Mouse (Mus musculus) c-Kit-positive CD71-positive TER-119-negative erythroid progenitor cells, embryonic 14.5 days (primary cell): ENCODE data around the gene 1700025C18Rik.

Source experiments
- DNase-seq: peaks from one replicate; pipeline ENCODE4 v3.0.0-alpha.2; 2013; ENCODE audit warnings: low read depth

The 1700025C18Rik gene

DNA sequence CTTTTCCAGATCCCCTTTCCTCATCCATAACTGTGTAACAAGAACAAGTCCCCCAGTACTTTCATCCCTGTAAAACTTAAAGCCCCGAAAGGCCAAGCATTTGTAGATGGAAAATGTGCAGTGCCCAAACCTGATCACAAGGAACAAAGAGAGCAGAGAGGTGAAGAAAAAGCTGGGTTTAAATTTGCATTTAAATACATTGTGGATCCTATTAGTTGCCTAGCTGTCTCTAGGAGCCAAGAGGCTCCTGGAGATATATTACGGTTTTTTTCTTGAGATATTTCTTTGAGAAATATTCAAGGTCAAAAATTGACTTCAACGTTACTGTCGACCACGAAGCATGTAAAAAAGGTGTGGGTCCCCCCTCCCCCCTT, 55.5 kb downstream of the 1700025C18Rik start:
- DNase-seq = no peak

DNA sequence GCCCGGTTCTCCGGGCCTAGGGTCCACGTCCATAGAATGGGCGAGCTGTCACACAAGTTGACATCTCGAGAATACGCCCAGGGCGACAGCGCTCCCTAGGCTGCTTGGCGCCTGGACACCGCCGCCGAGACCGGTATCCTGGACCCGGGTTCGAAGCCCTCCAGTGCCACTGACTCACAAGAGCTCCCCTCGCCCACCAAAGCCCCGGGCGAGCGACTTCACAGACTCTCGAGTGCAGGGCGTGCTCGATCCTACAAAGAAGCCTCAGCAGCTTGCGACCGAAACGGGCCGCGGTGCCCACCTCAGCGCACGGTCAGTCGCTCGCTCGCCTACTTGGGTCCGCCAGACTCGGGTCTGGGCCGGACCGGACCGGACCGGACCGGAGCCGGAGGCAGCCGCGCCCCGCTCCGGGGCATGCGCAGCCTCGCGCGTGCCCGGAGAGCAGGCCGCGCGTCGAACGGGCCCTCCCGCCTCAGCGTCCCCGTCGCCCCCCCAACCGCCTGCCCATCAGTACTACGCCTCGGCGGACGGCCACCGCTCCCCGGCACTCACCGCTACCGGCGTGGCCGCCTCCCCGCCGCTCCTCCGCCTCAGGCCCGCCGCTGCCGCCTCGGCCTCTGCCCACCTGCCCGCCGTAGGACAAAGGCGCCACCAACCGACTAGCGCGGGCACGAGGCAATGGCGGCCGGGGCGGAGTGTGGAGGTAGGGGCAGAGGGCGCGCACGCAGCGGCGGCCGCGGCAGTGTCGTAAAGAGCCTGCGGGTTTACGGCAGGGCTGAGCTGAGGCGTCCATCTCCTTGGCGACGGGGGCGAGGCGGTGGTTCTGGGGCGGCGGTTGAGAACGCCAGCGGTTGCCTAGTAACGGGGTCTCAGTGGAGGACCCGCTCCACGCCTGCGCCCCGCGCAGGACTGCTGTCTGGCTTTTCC, 56.2 kb downstream of the 1700025C18Rik start, which contains the start of gene Ncoa5:
Gene Ncoa5 (minus strand): TSS at position 737 of the 927 bp plus-strand sequence.
- peak; percentile 90 for DNase-seq

DNA sequence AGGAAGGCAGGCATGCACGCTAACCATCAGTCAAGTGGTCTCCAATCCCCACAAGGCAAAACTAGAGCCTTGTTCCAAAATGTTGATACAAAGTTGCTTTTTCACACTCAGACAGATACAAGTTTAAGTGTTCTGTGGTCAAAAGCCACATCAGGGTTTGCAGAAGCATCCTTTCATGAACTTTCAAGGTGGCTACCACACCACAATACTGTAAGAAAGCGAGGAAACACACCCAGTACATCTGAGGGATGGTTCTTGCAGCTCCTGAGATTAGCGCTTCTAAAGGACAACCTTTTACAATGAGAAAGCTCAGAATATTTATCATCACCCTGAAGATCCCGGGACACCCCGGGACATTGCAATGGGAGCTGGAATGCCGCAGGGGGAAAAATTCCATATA, 57.2 kb downstream of the 1700025C18Rik start:
- DNase-seq = no peak

DNA sequence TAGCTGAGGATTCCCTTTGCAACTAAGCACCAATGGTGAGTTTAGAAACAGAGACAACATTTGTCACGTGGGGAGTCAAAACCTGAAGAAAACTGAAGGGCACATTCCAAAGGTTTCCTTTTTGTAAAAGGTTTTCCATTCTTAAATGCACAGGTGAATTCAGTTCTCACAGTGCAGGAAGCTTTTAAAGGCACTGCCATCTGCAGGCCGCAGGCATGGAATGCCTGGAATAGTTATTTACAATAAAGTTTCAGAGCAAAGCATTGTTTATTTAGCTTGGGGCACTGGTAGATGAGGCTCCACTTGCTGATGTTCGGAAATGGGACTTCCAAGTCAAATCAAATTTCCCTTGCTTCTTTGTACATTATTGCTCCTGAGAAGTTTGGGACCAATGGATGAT, 58.0 kb downstream of the 1700025C18Rik start:
- no peak for DNase-seq
